ENCODE assay signal across 1 mouse cellular context in the genomic region with DNA sequence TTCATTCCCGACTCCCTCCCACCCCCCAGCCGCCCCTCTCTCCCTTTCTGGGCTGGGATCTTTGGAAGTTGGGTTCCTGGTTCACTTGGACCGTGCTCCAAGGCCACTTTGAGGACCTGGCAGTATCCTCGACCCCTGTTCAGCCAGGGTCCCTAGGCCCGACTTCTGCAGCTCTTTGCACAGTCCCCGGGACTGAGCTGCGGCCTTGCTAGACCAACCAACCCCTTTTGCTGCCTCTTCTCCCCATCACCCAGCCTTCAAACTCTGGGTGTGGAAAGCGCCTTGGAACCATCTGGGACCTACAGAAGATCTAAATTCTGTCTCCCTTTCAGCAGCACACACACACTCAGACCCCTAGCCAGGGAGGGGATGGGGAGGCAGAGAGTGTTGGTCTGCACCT.
TF ChIP-seq lines count a peak whose summit lies in the region.

No protein-coding gene starts in this region.

TF ChIP-seq in CH12.LX, 34 proteins besides CTCF, POLR2A, EP300 and RAD21:
- no peak for TF ChIP-seq GABPA (IDR thresholded peaks at IDR 0.05; ENCODE audit: insufficient replicate concordance, low read depth, low read length)
- no peak for TF ChIP-seq SMC3 (IDR thresholded peaks at IDR 0.05; ENCODE audit: low read depth, low read length)
- TF ChIP-seq CHD2 (IDR thresholded peaks at IDR 0.05; ENCODE audit: low read length), result no peak
- no peak for TF ChIP-seq ZKSCAN1 (IDR thresholded peaks at IDR 0.05; ENCODE audit: borderline replicate concordance, low read depth, low read length)
- no peak for TF ChIP-seq CHD1 (IDR thresholded peaks at IDR 0.05; ENCODE audit: low read depth, low read length)
- TF ChIP-seq MEF2A (IDR thresholded peaks at IDR 0.05; ENCODE audit: borderline replicate concordance, low read depth, low read length), result no peak
